Mouse (Mus musculus) cerebellum, adult 11 months (tissue): ENCODE measurements around the gene Tiam1.

Experiments
- DNase-seq: peaks from one replicate; pipeline ENCODE4 v3.0.0; 2022

The Tiam1 gene

DNA sequence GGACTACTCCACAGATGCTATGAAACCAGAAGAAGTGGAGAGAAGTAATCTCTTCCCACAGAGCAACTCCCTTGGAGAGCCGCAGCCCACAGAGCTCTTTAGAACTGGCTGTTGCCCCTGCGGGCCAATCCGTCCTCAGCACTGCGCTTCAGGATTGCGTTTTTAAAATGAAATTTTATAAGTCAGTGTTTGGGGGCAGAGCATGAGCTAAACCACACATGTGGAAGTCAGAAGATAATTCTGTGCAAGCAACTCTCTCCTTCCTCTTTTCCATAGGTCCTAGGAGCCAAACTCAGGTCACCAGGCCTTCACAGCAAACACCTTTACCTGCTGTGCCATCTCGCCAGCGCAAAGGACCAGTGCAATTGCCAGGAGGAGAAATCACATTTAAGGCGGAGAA lies 98.0 kb downstream of the Tiam1 start:
- no peak for DNase-seq

DNA sequence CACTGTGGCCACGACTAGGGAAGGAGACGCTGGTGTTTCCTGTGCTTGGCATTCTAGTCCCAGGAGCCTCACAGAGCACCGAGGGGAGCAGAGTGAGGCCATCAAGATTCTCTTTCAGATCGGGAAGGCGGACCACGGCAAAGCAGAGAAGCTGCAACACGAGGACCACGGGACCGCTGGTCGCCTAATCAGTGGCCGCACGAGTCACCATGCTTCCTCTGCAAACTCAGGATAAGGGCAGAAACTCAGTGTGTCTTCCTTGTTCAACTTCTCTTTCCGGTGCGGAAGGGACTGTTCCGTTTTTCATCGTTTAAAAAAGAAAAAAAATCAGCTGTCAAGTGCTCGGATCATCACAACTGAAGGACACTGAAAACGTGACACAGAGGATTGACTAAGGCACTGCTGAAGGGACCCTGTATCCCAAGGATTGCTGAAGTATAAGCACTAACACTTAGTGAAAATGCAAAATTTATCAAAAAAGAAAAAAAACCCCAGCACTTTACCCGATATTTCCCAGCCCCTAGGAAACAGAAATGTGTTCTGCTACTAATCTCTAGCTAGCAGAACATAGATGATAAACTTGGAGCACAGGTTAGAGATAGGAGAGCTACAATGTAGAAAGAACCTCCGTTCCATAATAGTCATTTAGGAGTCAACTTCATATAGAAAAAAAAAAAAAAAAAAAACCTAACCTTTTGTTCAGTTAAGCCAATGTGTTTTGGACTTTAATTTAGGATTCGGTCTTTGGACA lies 99.4 kb downstream of the Tiam1 start:
- DNase-seq: no peak

DNA sequence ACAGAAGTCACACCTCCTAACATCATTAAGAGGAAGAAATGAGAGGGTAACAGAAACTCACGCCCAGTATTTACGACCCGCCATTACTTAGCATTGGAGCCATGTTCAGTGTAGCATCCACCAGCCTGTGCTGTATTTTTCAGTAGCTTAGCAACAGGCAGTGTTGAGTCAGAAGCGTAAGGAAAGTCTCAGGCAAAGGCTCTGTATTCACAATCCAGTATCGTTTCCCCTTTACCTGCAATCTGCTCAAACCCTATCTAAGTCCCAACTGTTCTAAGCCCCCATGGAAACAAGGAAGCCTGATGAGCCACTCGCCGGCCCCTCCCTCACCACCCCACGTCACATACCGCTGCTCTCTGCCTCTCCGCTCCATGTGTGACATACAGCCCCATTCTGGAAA lies 100.7 kb downstream of the Tiam1 start:
- DNase-seq: no peak

DNA sequence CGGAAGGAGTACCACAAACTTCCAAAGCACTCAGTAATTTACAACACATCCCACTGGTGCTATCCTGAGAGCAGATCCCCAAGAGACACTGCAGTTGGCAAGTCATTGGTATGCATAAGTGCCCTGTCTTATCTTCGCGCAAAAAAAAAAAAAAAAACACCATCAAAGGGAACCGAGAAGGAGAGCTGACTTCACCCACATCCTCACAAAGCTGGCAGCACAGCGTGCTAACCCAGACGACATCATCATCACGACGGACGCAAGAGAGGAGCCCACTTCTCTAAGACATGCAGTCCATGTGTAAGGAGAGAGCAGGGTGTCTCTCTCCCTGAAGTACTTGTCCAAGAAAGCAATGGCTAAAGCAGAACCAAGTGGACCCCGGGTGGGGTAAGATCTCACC lies 101.2 kb downstream of the Tiam1 start:
- no peak for DNase-seq

DNA sequence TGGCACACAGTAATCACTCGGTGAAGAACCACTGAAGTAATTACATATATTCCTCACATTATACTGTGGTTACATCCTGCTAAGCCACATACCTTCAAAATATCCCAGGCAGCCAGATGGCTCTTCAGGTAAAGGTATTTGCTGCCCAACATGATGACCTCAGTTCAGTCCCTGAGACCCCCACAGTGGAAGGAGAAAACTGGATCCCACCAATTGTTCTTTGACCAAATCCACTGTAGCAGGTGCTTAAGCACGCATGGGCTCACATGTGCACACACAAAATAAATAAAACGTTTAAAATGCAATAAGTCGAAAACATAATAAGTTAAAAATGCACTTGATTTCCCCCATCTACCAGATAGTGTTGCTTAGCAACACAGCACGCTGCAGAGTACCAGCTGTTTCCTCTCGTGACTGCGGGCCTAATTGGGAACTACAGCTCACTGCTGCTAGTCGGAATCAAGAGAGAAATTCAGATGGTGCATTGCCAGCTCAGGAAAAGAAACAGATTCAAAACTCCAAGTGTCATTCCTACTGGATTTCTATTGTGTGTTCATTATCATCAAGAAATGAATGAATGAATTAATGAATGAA lies 102.7 kb downstream of the Tiam1 start:
- DNase-seq: no peak

DNA sequence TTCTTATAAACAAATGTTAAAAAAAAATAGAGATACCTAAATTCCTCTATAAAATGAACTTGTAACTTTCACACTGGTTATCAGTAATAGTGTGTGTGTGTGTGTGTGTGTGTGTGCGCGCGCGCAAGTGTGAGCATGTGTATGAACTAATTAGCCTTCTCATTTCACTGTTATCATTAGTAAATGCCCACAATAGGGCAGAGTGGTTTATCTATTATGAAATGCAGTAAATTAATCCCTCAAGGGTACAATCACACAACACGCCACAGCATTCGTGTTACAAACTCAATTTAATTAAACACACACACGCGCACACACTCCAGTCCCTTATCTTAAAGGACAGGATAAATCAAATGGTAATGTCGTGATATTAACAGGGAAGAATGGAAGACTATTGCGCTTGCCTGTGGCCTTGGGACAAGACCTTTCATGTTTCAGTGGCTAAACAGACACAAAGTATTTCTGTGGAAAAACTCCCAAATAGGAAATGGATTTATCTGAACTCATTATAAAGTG lies 107.9 kb downstream of the Tiam1 start:
- DNase-seq: no peak

DNA sequence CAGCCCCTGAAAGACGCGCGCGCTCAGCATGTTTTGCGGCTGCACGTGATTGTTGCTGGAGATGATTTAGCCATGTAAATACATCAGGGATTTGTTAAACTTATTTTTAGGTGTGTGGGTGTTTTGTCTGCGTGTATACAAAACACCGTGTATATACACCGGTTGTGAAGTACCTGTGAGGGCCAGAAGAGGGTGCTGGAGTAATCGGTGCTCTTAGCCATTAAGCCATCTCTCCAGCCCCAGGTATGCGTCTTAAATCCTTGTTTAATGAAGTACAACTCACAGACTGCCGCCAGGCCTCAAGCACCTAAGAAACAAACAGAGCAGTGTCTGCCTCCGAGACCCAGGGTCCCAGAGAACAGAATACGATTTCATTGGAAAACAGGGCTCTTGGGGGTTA lies 113.2 kb downstream of the Tiam1 start:
- DNase-seq: no peak

DNA sequence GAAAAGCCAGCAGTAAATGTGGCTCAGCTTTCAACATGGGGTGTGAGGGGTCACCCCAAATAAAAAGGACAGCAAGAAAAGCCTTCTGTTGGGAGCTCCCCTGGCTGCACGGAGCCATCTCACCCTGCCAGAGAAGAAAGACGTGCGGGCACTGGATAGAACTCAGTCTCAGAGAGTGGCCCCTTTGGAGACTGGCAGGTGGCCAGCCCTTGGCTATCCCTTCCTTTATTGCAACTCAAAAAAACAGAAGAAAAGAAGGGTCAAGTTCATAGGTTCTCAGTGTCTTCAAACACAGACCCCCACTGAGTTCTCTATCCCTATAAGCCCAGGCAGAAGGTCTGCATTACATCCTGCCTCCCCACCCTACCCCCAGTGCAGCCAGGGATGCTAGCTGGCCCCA lies 115.7 kb downstream of the Tiam1 start:
- peak; percentile 38 for DNase-seq

DNA sequence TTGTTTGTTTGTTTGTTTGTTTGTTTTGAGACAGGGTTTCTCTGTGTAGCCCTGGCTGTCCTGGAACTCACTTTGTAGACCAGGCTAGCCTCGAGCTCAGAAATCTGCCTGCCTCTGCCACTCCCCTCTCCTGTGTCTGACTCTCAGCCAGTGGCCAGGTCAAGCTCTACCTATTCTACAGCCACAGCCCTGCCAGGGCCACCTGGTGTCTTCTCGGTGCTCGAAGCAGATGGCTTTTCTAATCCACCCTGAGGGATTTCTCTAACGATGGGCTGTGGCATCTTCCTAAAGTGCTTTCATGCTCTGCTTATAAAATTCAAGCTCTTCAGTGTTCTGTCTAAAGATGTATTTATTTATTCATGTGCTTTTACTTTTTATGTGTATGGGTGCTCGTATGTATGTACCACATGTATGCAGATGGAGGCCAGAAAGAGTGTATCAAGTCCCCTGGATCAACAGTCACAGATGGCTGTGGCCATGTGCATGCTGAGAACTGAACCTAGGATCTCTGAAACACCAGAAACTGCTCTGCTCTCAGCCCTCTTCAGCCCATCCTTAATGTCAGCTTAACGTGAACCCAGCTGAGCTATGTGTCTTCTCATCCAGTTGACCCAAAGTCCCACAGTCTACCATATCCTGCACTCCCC lies 117.9 kb downstream of the Tiam1 start:
- peak; percentile 62 for DNase-seq

DNA sequence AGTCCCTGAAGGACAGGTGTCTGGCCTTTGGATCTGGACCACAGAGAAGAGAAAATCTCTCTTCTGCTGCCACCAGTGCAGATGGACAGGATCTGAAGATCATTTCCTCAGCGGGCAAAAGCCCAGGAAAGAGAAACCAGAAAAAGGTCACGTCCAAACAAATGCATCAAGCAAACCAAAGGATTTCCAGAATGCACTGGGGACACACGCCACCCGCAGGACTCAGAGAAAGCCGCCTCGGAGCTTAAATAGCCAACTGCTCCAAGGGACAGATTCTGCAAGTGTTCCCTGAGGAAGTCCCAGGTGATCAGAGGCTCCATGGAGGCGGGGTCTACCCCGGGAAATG lies 119.9 kb downstream of the Tiam1 start:
- DNase-seq: peak; percentile 85

DNA sequence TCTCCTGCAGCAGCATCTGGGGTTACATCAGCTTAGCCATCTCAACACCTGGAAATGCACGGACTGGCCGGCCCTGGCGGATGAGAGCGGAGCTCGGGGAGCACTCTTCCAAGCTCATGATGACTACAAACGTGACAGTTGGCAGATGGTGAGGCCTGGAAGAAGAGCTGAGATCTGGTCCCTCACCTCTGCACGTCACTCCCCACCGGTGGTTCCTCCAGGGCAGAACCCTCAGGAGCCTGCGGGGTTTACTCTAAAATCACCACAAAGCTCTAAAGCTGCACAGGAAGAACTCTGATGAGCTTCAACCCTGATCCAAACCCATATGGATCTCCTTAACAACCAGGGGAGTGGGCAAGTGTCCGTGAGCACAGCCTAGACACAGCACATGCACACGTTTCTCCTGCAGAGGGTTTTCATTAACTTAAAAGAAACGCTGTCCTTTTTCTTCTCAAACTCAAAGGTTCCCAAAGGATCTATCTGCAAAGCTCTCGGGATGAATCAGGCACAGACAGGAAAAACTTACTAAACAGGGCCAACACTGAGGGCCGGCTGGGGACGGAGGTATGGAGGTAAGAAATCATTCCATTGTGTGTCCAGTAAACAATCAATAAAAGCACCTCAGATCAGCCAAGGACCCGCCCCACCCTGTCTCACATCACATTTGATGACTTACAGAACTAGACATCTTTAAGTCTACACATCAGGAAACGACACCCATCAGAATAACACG lies 120.5 kb downstream of the Tiam1 start:
- peak; percentile 42 for DNase-seq

DNA sequence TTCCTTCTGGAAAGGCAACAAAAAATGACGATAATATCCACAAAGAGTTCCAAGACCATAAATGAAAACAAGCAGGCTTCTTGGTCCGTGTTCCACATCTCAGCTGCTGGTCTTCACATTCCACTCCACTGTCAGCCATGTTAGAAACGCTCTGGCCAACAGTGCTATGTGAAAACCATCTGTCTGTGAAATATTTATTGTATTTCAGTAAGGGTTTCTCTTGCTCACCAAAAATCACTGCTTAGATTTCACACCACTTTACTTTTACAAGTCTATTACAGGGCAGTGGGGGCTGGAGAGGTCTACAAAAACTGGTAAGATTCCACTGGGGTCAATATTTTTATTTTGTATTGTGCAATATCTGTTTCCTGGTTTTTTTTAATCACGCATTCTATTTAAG lies 127.5 kb downstream of the Tiam1 start:
- DNase-seq: no peak

DNA sequence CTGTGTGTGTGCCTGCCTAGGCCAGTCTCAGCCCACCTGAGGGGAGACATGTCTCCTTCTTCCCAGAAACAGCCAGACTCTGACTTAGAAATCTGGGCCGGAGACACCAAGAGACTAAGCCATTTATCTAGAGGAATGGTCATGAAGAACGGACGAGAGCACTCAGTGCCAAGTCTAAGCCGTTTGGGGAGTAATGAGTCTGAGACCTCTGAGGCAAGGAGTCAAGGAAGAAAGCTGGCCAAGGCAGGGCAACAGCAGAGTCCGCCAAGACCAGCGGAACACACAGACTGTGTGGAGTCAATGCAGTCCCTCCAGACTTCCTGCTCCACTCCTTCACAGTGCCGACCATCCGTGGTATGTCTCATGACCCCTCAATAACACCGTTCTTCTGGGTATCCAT lies 129.0 kb downstream of the Tiam1 start:
- no peak for DNase-seq

DNA sequence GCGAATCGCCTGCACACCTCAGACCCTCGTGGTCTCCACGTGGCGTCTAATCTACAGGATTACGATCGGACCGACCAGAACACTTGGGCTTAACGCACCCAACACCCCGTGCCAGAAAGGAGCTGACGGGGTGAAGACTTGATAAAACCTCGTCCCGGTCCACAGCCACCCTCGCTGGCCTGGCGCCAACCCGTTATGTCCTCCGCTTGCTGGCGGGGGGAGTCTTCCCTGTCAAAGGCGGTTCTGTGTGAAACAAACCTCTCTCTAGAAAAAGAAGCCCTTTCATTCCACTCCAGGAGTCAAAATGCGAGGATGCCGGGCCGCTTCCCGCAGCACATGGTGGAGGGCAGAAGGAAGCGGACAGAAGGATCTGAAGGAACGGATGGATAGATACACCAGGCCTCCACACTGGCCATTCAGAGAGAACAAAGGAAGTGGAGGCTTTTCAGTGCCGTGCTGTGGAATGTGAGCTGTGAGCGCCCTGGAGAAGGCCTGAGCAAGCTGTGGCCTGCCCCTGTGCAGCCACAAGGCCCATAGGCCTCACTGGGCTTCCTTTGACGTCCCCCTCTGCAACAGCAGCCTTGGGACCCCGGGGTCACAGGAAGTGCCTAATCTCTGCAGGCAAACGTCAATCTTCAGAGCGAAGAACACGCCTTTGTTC lies 131.9 kb downstream of the Tiam1 start:
- no peak for DNase-seq

DNA sequence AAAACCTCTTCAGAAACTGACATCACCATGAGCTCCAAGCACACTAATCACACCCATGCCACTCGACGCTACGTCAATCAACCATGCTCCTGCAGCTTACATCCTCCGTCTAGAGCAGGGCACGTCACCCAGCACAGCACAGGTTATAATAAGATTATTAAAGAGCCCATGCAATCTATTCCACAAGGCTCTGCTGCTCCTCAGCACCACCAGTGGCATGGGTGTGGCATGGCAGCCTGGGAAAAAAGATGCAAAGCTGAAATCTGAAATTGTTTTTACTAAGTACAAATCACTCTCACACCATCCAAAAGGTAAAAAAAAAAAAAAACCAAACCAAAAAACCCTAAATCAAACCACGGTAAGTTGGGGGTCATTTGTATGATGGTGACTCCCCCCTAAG lies 135.1 kb downstream of the Tiam1 start:
- no peak for DNase-seq

DNA sequence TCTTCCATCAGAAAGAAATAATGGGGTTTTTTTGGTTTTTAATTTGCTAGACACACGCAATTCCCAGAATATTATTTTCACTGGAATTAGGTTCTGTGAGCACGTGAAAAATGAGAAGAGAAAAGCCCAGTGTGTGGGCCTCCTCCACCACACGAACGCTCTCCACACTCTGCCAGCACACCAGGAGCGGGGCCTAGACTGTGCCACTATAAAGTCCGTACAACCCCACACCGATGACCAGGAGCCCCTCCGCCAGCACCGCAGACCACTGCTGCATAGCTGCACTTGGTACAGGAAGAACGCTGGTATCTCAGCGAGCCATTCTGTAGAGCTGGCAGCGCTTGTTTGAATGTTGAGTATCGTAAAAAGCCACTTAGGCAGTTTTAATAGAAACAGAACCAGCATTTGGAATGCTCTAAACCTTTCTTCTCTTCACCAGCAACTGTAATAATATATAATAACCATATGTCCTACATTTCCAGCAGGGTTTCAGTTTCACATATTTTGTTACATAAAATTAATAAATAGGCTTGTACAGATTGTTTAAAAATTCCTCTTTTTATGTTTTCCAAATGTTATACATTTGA lies 136.1 kb downstream of the Tiam1 start:
- no peak for DNase-seq

DNA sequence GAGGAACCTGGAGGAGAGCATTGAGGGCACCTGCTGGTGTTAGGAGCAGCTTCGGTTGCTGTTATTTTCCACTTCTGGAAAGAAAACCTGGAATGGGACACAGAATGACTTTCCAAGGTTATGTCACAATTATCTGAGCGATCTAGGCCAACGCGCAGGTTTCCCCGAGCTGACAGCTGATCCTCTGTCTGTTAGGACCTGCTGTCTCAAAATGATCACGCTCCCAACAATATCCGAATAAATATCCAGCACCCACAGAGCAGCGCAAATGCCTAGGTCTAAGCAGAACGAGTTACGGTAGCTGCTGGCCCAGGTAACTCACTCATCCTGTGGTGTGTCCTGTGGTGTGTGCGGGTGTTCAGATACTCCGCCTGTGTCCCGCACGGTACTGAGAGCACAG lies 140.0 kb downstream of the Tiam1 start:
- DNase-seq: no peak

DNA sequence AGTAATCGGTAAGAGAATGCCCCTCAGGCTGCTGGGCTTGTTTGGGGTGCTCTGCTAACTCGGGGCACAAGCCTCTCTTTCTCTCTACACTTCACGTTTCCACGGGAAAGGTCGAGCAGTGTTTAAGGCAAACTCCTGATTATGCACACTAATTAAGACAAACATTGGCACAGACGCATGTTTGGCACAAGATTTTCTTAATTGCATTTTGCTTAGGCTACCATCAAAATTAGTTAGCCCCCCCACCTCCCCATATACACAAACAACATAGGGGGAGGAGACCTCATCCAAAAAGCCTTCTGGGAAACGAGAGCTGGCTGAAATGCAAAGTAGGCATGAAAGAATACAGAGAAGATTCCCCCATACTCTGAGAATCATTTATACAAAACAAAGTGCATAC lies 148.4 kb downstream of the Tiam1 start:
- no peak for DNase-seq

DNA sequence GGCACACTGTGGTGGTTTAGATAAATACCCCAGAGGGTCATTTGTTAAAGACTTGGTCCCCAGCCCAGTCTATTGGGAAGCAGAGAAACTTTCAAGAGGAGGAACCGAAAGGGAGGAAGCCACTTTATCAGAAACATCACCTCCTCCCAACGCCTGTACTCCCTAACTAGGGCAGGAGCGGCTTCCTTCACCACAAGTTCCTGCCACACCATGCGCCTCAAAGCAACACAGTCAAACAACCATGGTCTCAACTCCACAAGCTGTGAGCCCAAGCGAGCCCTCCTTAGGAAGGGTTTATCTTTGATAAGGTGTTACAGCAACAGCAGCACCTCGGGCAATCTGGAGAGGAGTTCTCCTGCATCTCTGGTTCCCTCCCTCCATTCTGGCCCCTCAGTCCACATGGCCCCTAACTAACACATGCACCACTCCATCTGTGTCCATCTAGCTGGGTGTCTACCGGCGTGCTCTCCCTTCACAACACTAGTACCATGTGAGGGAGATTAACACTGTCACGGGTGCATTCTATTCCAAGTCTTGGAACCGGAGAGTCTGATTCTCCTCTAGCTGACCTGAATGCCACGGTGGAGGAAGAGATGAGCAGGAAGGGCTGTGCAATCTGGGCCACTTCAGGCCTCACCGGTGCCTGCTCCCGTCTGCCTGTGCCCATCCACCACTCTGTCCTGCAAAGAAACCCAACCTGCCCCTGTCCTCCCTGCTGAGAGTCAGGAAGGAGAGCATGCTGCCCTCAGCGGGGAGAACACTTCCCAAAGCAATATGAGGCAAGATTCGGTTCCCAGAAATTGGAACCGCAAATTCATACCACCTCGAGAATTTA lies 149.4 kb downstream of the Tiam1 start:
- peak; percentile 80 for DNase-seq

DNA sequence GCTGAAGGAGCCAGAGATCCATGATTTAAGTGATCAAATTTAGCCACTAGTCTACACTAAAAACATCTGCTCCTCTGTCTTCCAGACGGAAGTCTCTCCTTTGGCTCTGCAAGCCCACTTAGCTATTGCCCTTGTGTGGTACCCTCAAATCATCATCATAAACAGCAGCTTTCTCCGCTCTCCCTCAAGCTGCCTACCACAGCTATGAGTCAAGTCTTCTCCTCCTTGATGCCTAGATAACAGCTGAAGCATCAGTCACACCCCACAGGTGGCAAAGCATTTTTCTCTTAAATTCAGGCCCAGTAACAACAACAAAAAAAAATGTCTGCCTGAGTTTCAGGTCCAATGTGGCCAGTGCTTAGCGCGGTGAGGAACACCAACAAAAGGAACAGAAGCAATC lies 150.1 kb downstream of the Tiam1 start:
- DNase-seq: no peak

DNA sequence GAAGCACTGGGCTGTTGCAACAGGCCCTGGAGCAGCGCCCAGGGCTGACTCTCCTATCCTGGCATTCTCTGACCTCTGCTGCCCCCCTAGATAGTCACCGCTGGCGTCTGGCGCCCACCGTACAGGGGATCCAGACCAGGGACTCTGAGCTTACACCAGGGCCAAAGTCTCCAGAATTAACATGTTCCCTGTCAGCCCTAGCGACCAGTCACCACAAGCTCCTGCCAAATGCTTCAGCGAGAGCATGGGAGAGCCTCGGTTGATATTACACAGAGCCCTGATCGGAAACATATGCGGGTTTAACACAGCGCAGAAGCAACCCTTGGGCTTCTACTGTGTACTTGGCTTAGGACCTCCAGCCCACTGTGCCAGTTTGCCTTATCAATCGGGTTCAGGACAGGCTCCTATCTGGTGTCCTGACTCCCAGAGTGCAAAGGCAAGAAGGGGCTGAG lies 151.8 kb downstream of the Tiam1 start:
- DNase-seq: no peak
